Mouse (Mus musculus) kidney, adult 2 months (tissue): ENCODE measurements around the gene Ambra1.

Source experiments
- CTCF ChIP-seq: fragments of 200-500 bp; conservative IDR thresholded peaks from 2 replicates; pipeline ENCODE4 v1.5.1; 2011; ENCODE audit warnings: low read depth, mild to moderate bottlenecking, control low read depth, low read length, moderate library complexity, mixed read lengths; ENCODE audit not compliant: insufficient read depth, insufficient read length
- POLR2A ChIP-seq: fragments of 200-500 bp; IDR thresholded peaks from one replicate; pipeline ENCODE4 v1.6.1; 2011; ENCODE audit warnings: low read depth, low read length, control low read depth

DNA sequence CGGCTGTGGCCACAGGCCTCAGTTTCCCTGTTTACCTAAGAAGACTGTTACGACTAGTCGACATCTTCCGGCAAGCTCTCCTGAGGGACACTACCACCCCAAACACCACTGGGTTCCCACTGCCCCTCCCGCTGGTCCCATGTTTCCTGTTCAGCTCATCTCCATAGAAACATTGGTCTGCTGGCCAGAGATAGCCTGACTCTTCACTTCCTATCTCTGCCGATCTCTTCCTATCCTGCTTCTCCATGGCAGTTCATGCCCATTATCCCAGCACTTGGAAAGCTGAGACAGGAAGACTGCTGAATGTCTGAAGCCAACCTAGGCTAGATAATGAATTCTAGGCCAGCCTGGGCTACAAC is 218.2 kb downstream of the Ambra1 start:
- TF ChIP-seq CTCF = no peak
- TF ChIP-seq POLR2A = no peak
